Mouse (Mus musculus): ENCODE data around the gene Phactr2.

DNA sequence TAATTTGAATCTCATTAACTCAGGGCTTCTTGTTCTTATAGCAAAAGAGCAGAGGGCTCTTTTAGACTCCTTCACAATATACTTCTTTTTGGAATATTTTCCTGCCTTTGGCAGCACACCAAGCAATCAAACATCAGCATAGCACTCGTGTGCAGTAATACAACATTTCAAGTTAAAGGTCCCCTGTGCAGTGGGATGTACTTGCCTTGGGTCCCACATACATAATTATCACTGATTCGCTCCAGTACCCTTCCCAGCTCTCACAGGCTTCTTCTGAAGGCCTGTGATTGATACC, 110.0 kb downstream of the Phactr2 start:
- no peak for TF ChIP-seq POLR2A (IDR thresholded peaks at IDR 0.05; ENCODE audit: borderline replicate concordance, extremely low read depth, low read depth, low read length)
- no peak for TF ChIP-seq CTCF (IDR thresholded peaks at IDR 0.05; ENCODE audit: insufficient read depth, low read length)
